Mouse (Mus musculus): ENCODE results near the gene Olfr157. TPM values are rescaled to one million over a fixed set of nuclear protein-coding genes. Genes with fewer than 3 reads are reported as not detected.

Gene Olfr157
- polyA plus RNA-seq (2015; fragmentation: Nextera tagmentation; extraction: Ambion mirVana) = not detected in 2 replicates

- Histone ChIP-seq H3K4me1 (no peaks in the 10 kb centered on the region), H3K27me3 (no peaks in the 10 kb centered on the region), H3K9ac (no peak within 1 kb of the TSS), H3K27ac (no peak within 1 kb of the TSS), H3K36me3 (no peaks in the 10 kb centered on the region), H3K9me3 (replicated peaks) (no peaks in the 10 kb centered on the region), H3K4me3 (replicated peaks) (no peak within 1 kb of the TSS), H3K4me2 (no peak within 1 kb of the TSS)
- WGBS = 61% methylated on average over 1 of the region's 1 CpGs
- no peak for ATAC-seq (replicated peaks; ENCODE audit: low FRiP score)
Measured at GRCm38 (mm10) chr4:43840101-43840500, at the start of gene Olfr157. TSS of gene Olfr157 (minus strand) at chr4:43840201.

- Histone ChIP-seq H3K4me3 (replicated peaks) (no peak overlapping the region), H3K36me3 (no peaks in the 10 kb centered on the region), H3K9ac (no peak overlapping the region), H3K4me1 (peaks cover 18% of the 10 kb centered on the region), H3K27ac (peak overlapping the region; percentile 46; the same call in 1 of the 2 replicates), H3K9me3 (replicated peaks) (no peaks in the 10 kb centered on the region), H3K4me2 (no peak overlapping the region), H3K27me3 (no peaks in the 10 kb centered on the region)
- no peak for ATAC-seq (replicated peaks; ENCODE audit: low FRiP score)
- 37% methylated on average over 4 of the region's 4 CpGs for WGBS
Measured at GRCm38 (mm10) chr4:43884196-43884595, 44.2 kb upstream of the Olfr157 start.

GRCm38 (mm10) chr4:43879566-43879965 is 39.6 kb upstream of the Olfr157 start:
- no peaks in the 10 kb centered on the region for H3K9me3 ChIP-seq (replicated peaks)
- 78% methylated on average over 6 of the region's 6 CpGs for WGBS
- no peak for ATAC-seq (replicated peaks; ENCODE audit: low FRiP score)
- no peak overlapping the region for H3K4me3 ChIP-seq (replicated peaks)
- no peak overlapping the region for H3K4me2 ChIP-seq
- no peak overlapping the region for H3K27ac ChIP-seq
- no peaks in the 10 kb centered on the region for H3K27me3 ChIP-seq
- H3K4me1 ChIP-seq = peaks cover 28% of the 10 kb centered on the region
- no peak overlapping the region for H3K9ac ChIP-seq
- H3K36me3 ChIP-seq = no peaks in the 10 kb centered on the region

- no peaks in the 10 kb centered on the region for H3K9me3 ChIP-seq (replicated peaks)
- no peaks in the 10 kb centered on the region for H3K36me3 ChIP-seq
- no peak for ATAC-seq (replicated peaks; ENCODE audit: low FRiP score)
- peaks cover 19% of the 10 kb centered on the region for H3K4me1 ChIP-seq
- H3K9ac ChIP-seq = no peak overlapping the region
- 65% methylated on average over 5 of the region's 5 CpGs for WGBS
- H3K4me2 ChIP-seq = no peak overlapping the region
- no peak overlapping the region for H3K27ac ChIP-seq
- H3K27me3 ChIP-seq = no peaks in the 10 kb centered on the region
- no peak overlapping the region for H3K4me3 ChIP-seq (replicated peaks)
Measured at GRCm38 (mm10) chr4:43878121-43878776, 38.2 kb upstream of the Olfr157 start.

- WGBS = 96% methylated on average over 1 of the region's 1 CpGs
- no peak overlapping the region for H3K4me3 ChIP-seq (replicated peaks)
Measured at GRCm38 (mm10) chr4:43877230-43877629, 37.2 kb upstream of the Olfr157 start.

GRCm38 (mm10) chr4:43875919-43876411 is 36.0 kb upstream of the Olfr157 start:
- H3K4me1 ChIP-seq = peaks cover 19% of the 10 kb centered on the region
- peak overlapping the region; percentile 74 for H3K4me3 ChIP-seq (replicated peaks)
- H3K27me3 ChIP-seq = no peaks in the 10 kb centered on the region
- peak overlapping the region; percentile 67 for H3K27ac ChIP-seq
- peak; percentile 78 for ATAC-seq (replicated peaks; ENCODE audit: low FRiP score)
- H3K36me3 ChIP-seq = no peaks in the 10 kb centered on the region
- H3K9me3 ChIP-seq (replicated peaks) = no peaks in the 10 kb centered on the region
- WGBS = under 1% methylated on average over 20 of the region's 20 CpGs
- H3K4me2 ChIP-seq = peak overlapping the region; percentile 85
- peak overlapping the region; percentile 71 for H3K9ac ChIP-seq

More at GRCm38 (mm10) chr4:43877230-43877629, 37.2 kb upstream of the Olfr157 start:
- no peak overlapping the region for H3K9ac ChIP-seq
- no peak for ATAC-seq (replicated peaks; ENCODE audit: low FRiP score)
- H3K27ac ChIP-seq = no peak overlapping the region
- peaks cover 19% of the 10 kb centered on the region for H3K4me1 ChIP-seq
- H3K36me3 ChIP-seq = no peaks in the 10 kb centered on the region
- H3K27me3 ChIP-seq = no peaks in the 10 kb centered on the region
- no peaks in the 10 kb centered on the region for H3K9me3 ChIP-seq (replicated peaks)
- no peak overlapping the region for H3K4me2 ChIP-seq

- Histone ChIP-seq H3K4me2 (peak within 1 kb of the TSS; percentile 85), H3K9me3 (replicated peaks) (no peaks in the 10 kb centered on the region), H3K9ac (peak within 1 kb of the TSS; percentile 71), H3K36me3 (no peaks in the 10 kb centered on the region), H3K4me3 (replicated peaks) (peak within 1 kb of the TSS; percentile 74), H3K27me3 (no peaks in the 10 kb centered on the region), H3K4me1 (peaks cover 22% of the 10 kb centered on the region), H3K27ac (peak within 1 kb of the TSS; percentile 67)
- peak; percentile 95 for ATAC-seq (replicated peaks; ENCODE audit: low FRiP score)
- under 1% methylated on average over 73 of the region's 73 CpGs for WGBS
Measured at GRCm38 (mm10) chr4:43875160-43875918, 35.3 kb upstream of the Olfr157 start, which contains the start of gene Reck. TSS of gene Reck (plus strand) at chr4:43875530.

- Histone ChIP-seq H3K27me3 (no peaks in the 10 kb centered on the region), H3K4me3 (replicated peaks) (peak overlapping the region; percentile 74), H3K4me2 (peak overlapping the region; percentile 85), H3K9me3 (replicated peaks) (no peaks in the 10 kb centered on the region), H3K4me1 (peaks cover 24% of the 10 kb centered on the region), H3K27ac (peak overlapping the region; percentile 67; the same call in 1 of the 2 replicates), H3K9ac (0 out of 2 replicates have a peak overlapping the region, but pooled peaks have one; percentile 71), H3K36me3 (no peaks in the 10 kb centered on the region)
- no peak for ATAC-seq (replicated peaks; ENCODE audit: low FRiP score)
- 36% methylated on average over 7 of the region's 7 CpGs for WGBS
Measured at GRCm38 (mm10) chr4:43874501-43874900, 34.5 kb upstream of the Olfr157 start.

- ATAC-seq (replicated peaks; ENCODE audit: low FRiP score) = no peak
- WGBS = 75% methylated on average over 10 of the region's 10 CpGs
- Histone ChIP-seq H3K27ac (no peak overlapping the region), H3K4me1 (peaks cover 10% of the 10 kb centered on the region), H3K4me2 (no peak overlapping the region), H3K27me3 (no peaks in the 10 kb centered on the region), H3K9ac (no peak overlapping the region), H3K36me3 (no peaks in the 10 kb centered on the region), H3K4me3 (replicated peaks) (no peak overlapping the region), H3K9me3 (replicated peaks) (no peaks in the 10 kb centered on the region)
Measured at GRCm38 (mm10) chr4:43869821-43870220, 29.8 kb upstream of the Olfr157 start.

GRCm38 (mm10) chr4:43863298-43863697 is 23.3 kb upstream of the Olfr157 start:
- H3K36me3 ChIP-seq = no peaks in the 10 kb centered on the region
- no peaks in the 10 kb centered on the region for H3K9me3 ChIP-seq (replicated peaks)
- no peak overlapping the region for H3K4me3 ChIP-seq (replicated peaks)
- ATAC-seq (replicated peaks; ENCODE audit: low FRiP score) = no peak
- no peaks in the 10 kb centered on the region for H3K27me3 ChIP-seq
- no peak overlapping the region for H3K4me2 ChIP-seq
- 70% methylated on average over 4 of the region's 4 CpGs for WGBS
- H3K9ac ChIP-seq = no peak overlapping the region
- H3K27ac ChIP-seq = no peak overlapping the region
- H3K4me1 ChIP-seq = no peaks in the 10 kb centered on the region

GRCm38 (mm10) chr4:43860744-43861519 is 20.9 kb upstream of the Olfr157 start:
- H3K27ac ChIP-seq = no peak overlapping the region
- ATAC-seq (replicated peaks; ENCODE audit: low FRiP score) = no peak
- H3K27me3 ChIP-seq = no peaks in the 10 kb centered on the region
- H3K9ac ChIP-seq = no peak overlapping the region
- no peaks in the 10 kb centered on the region for H3K9me3 ChIP-seq (replicated peaks)
- H3K4me3 ChIP-seq (replicated peaks) = no peak overlapping the region
- 19% methylated on average over 14 of the region's 14 CpGs for WGBS
- 0 out of 2 replicates have a peak overlapping the region, but pooled peaks have one; percentile 6 for H3K4me2 ChIP-seq
- no peaks in the 10 kb centered on the region for H3K4me1 ChIP-seq
- H3K36me3 ChIP-seq = no peaks in the 10 kb centered on the region
